Mouse (Mus musculus): ENCODE results near the gene Brd7. TPM values are rescaled to one million over a fixed set of nuclear protein-coding genes. Genes with fewer than 3 reads are reported as not detected.

The Brd7 gene
- polyA plus RNA-seq, 1 experiment from 2014 or later, result 67.1 TPM

DNA sequence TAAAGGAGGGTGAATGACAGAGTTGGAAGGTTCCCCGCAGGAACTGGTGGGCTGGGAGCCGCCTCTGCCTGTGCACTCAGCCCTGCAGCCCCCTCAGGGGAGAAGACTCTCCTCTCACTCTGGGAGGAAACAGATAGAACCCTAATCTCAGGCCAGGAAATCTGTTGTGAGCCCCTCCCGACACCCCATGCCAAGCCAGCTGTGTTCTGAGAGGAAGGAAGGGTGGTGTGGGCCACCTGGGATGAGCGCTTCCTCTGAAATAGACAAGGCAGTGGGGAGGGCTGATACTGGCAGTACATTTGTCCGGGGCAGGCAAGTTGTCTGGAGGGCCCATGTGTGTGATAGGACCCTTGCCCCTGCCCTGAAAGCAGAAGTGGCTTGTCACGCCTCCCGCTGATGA is 18.5 kb upstream of the Brd7 start:
- Histone ChIP-seq H3K4me2 (no peak overlapping the region), H3K9ac (no peak overlapping the region), H3K9me3 (0 out of 2 replicates have a peak, but pooled peaks cover 3% of the 10 kb centered on the region), H3K27ac (replicated peaks) (no peak overlapping the region), H3K4me1 (0 out of 2 replicates have a peak, but pooled peaks cover 7% of the 10 kb centered on the region), H3K27me3 (replicated peaks) (peaks cover 11% of the 10 kb centered on the region; the same call in 1 of the 2 replicates), H3K4me3 (no peak overlapping the region), H3K36me3 (no peaks in the 10 kb centered on the region)
- ATAC-seq (ENCODE audit: extremely low read depth, insufficient number of reproducible peaks, low FRiP score, low TSS enrichment), result no peak
- 42% methylated on average over 7 of the region's 7 CpGs for WGBS

DNA sequence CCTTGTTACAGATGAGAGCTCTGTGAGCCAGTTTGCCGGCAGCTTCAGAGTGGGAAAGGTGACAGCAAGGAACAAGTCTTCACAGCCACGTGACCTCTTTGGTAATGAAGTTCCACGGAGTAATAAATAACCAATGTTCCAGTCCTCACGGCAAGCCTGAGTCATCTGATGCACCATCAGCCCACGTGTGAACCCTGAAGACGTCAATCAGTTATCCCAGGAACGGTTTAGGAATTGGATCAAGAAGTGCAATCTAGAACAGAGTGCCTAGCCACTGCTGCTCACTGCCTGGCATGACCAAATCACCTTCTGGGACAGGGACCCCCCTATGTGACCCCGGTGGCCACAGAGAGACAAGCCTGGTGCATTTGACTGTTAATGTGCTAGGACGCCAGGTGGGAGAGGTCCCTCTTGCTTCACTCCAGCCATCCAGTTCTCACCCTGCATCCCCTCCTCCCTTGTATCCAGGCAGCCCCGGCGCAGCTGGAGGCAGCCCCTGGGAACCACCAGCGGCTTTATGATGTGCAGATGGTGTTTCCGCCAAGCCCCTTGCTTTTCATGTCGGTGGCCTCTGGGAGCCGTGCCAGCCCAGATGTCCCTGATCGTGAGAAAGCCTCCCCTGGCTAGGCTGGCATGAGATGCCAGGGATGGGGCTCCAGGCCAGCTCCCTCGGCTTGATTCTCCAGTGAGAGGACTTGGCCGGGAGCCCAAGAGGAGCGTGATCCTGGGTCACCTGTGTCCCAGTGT is 15.0 kb upstream of the Brd7 start:
- no peak for ATAC-seq (ENCODE audit: extremely low read depth, insufficient number of reproducible peaks, low FRiP score, low TSS enrichment)
- Histone ChIP-seq H3K27ac (replicated peaks) (no peak overlapping the region), H3K4me1 (0 out of 2 replicates have a peak, but pooled peaks cover 7% of the 10 kb centered on the region), H3K36me3 (no peaks in the 10 kb centered on the region), H3K27me3 (replicated peaks) (peaks cover 11% of the 10 kb centered on the region; the same call in 1 of the 2 replicates), H3K9me3 (no peaks in the 10 kb centered on the region), H3K9ac (peak overlapping the region; percentile 2; the same call in 1 of the 2 replicates), H3K4me2 (no peak overlapping the region), H3K4me3 (no peak overlapping the region)
- WGBS, result 50% methylated on average over 19 of the region's 19 CpGs

DNA sequence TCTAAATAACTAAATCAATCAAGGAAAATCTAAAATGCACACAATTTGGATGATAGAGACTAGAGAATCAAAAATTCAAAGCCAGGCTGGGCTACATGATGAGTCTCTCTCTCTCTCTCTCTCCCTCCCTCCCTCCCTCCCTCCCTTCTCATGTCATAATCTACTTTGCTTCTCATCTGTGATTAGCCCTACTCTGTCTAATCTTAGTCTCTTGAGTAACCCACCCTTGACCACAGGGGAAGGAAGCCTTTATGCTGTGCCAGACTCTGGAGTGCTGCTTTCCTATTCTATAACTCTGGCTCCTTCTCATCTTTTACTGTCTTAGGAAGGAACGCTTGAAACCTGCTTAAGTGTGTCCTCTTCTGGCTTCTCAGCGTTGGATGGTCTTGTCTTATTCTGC is 9.5 kb upstream of the Brd7 start:
- Histone ChIP-seq H3K9ac (no peak overlapping the region), H3K27me3 (replicated peaks) (peaks cover 1% of the 10 kb centered on the region; the same call in 1 of the 2 replicates), H3K9me3 (no peaks in the 10 kb centered on the region), H3K4me1 (peaks cover 8% of the 10 kb centered on the region), H3K4me2 (no peak overlapping the region), H3K36me3 (no peaks in the 10 kb centered on the region), H3K4me3 (no peak overlapping the region), H3K27ac (replicated peaks) (no peak overlapping the region)
- ATAC-seq (ENCODE audit: extremely low read depth, insufficient number of reproducible peaks, low FRiP score, low TSS enrichment), result no peak
- WGBS, result 80% methylated on average over 2 of the region's 2 CpGs

DNA sequence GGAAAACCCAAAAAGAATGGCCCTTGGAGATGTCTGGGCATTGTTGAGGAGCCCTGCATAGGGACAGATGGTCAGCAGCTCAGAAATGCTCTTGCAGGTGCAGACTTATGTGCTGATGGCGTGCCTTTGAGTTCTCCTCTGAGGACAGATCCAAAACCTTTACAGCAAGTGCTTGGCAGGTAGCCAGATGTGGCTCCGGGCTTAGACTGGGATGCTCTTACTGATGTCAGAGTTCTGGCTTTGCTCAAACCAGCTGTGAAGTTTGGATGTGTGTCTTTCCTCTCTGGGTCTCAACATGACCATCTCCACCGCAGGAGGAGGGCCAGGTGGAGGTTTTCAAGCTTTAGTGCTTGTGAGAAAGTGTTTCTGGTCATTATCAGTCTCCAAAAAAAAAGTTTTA is 7.8 kb upstream of the Brd7 start:
- Histone ChIP-seq H3K4me2 (no peak overlapping the region), H3K4me3 (no peak overlapping the region), H3K36me3 (no peaks in the 10 kb centered on the region), H3K27ac (replicated peaks) (no peak overlapping the region), H3K9me3 (no peaks in the 10 kb centered on the region), H3K4me1 (peaks cover 8% of the 10 kb centered on the region), H3K27me3 (replicated peaks) (peaks cover 7% of the 10 kb centered on the region; the same call in 1 of the 2 replicates), H3K9ac (no peak overlapping the region)
- 15% methylated on average over 3 of the region's 3 CpGs for WGBS
- no peak for ATAC-seq (ENCODE audit: extremely low read depth, insufficient number of reproducible peaks, low FRiP score, low TSS enrichment)

DNA sequence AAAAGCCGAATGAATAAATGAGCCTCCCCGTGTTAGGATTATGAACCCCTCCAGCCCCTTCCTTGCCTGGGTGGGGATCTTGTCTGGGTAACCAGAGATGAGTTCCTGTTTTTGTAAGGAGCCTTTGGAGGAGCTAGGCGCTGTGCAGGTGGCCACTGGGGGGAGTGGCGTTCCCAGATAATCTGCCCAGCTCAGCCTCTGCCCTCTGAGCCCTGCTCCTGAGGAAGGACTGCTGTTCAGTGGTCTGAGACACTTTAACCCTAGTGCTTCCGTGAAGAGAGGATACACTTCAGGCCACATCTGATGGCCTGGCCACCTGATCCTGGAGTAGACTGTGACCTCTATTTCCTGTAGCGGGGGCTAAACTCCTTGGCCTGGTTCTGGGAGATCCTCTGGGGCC is 7.2 kb upstream of the Brd7 start:
- Histone ChIP-seq H3K4me2 (no peak overlapping the region), H3K4me1 (peaks cover 8% of the 10 kb centered on the region), H3K27ac (replicated peaks) (no peak overlapping the region), H3K36me3 (no peaks in the 10 kb centered on the region), H3K9me3 (no peaks in the 10 kb centered on the region), H3K27me3 (replicated peaks) (peaks cover 7% of the 10 kb centered on the region; the same call in 1 of the 2 replicates), H3K9ac (no peak overlapping the region), H3K4me3 (no peak overlapping the region)
- WGBS, result 28% methylated on average over 6 of the region's 6 CpGs
- ATAC-seq (ENCODE audit: extremely low read depth, insufficient number of reproducible peaks, low FRiP score, low TSS enrichment), result no peak

DNA sequence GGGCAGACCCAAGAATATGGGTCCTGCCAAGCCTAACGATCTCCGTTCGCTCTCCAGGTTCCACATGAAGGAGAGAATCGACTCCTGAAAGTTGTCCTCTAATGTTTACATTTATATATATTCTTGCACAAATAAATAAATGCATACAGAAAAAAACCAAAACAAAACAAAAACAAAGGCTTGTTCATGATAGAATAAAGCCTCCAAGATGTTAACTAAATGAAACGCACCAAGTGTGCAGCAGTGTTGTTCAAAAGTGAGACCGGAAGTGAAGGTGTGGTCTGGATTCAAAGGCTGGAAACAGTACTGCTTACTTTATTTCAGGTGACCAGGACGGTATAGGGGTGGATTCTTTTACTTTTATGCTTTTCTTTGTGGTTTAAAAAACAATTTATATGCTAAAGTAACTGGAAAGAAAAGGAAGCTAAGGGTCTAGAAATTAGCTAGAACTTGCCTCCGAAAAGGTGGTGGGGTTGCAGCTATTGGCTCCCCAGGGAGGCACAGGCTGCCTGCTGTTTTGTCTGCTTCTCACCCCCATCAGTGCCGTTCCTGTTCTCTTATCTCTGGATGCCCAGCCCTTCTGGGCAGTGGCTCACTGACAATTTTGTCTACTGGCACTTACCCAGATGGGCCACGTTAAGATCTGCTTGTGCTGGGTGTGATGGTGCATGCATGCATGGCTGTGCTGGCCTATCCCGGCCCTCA is 604 bp upstream of the Brd7 start:
- H3K9me3 ChIP-seq, result no peaks in the 10 kb centered on the region
- no peak for ATAC-seq (ENCODE audit: extremely low read depth, insufficient number of reproducible peaks, low FRiP score, low TSS enrichment)
- H3K27ac ChIP-seq (replicated peaks), result peak overlapping the region; percentile 70
- H3K9ac ChIP-seq, result peak overlapping the region; percentile 100
- peaks cover 31% of the 10 kb centered on the region for H3K4me1 ChIP-seq
- H3K36me3 ChIP-seq, result peaks cover 22% of the 10 kb centered on the region
- H3K27me3 ChIP-seq (replicated peaks), result peaks cover 7% of the 10 kb centered on the region; the same call in 1 of the 2 replicates
- WGBS, result 22% methylated on average over 11 of the region's 11 CpGs
- H3K4me2 ChIP-seq, result peak overlapping the region; percentile 97
- peak overlapping the region; percentile 99 for H3K4me3 ChIP-seq

DNA sequence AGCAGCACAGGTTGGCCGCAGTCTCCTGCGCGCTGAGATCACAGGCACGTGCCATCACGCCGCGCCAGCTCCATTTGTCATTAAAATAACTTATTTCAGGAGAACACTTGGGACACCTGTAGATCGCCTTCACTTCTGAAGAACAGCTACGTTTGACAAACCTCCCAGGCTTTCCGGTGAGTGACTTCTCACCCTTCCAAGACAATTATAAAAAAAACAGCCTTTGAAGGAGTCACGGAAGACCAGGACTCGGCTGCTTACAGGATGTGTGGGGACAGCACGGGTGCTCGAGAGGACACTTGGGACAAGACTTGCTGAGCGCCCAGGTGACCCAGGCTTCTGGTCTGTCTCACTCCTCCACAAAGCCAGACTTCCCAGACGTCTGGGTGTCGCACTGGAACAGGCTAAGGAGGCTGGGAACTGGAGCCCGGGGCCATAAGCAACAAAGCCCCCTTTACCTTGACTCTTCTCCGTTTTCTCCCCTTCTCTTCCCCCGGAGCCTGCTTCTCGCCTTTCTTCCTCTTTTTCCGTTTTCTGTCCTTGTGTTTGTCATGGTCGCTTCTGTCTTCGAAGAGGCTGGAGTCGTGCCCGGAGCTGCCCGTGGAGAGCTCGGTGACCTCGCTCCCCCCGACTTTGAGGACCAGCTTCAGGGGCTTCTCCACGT is 818 bp downstream of the Brd7 start:
- no peak for ATAC-seq (ENCODE audit: extremely low read depth, insufficient number of reproducible peaks, low FRiP score, low TSS enrichment)

DNA sequence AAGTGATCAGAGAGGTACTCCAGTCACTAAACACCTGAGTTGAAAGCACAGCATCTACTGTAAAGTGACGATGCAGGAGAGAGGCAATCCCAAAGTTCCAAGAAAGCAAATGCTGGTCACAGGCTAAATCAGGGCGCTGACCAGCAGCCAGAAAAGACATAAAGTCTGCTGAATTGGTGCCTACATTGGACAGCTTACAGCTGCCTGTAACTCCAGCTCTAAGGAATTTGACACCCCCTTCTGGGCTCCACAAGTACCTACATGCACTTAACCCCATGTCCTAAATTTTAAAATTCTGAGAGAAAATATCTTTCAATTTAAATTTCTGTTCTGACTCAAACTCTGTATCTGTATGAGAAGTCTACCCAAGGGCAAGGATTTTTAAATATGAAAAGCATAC is 2.0 kb downstream of the Brd7 start:
- H3K4me2 ChIP-seq, result peak overlapping the region; percentile 97
- peak overlapping the region; percentile 100 for H3K9ac ChIP-seq
- no peak overlapping the region for H3K27ac ChIP-seq (replicated peaks)
- ATAC-seq (ENCODE audit: extremely low read depth, insufficient number of reproducible peaks, low FRiP score, low TSS enrichment), result no peak
- H3K4me3 ChIP-seq, result peak overlapping the region; percentile 99
- H3K27me3 ChIP-seq (replicated peaks), result no peaks in the 10 kb centered on the region
- H3K4me1 ChIP-seq, result peaks cover 31% of the 10 kb centered on the region
- WGBS, result 78% methylated on average over 2 of the region's 2 CpGs
- peaks cover 48% of the 10 kb centered on the region for H3K36me3 ChIP-seq
- H3K9me3 ChIP-seq, result no peaks in the 10 kb centered on the region

More for the DNA sequence above, 818 bp downstream of the Brd7 start:
- Histone ChIP-seq H3K4me2 (peak overlapping the region; percentile 97), H3K9me3 (no peaks in the 10 kb centered on the region), H3K9ac (peak overlapping the region; percentile 100), H3K4me1 (peaks cover 31% of the 10 kb centered on the region), H3K27ac (replicated peaks) (peak overlapping the region; percentile 91), H3K4me3 (peak overlapping the region; percentile 99), H3K27me3 (replicated peaks) (peaks cover 7% of the 10 kb centered on the region; the same call in 1 of the 2 replicates), H3K36me3 (peaks cover 36% of the 10 kb centered on the region)
- 1% methylated on average over 31 of the region's 31 CpGs for WGBS

DNA sequence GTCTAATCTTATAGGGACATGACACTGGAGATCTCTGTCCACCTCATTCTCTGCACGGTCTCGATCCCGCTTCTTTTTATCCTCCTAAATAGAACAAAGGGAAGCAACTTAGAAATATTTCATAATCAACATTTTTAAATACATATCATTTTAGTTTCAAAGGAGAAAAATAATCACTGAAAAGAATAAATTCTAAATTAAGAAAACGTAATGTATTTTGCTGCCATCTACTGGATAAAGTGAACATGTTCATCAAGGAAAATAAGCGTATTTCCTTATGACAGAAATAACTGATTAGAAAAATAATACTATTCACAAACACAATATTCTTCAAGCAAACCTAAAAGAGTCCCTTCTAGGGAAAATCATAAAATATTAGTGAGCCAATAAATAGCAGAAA is 4.0 kb downstream of the Brd7 start:
- Histone ChIP-seq H3K4me2 (no peak overlapping the region), H3K36me3 (peaks cover 67% of the 10 kb centered on the region), H3K9ac (no peak overlapping the region), H3K4me1 (peaks cover 25% of the 10 kb centered on the region), H3K27ac (replicated peaks) (no peak overlapping the region), H3K9me3 (no peaks in the 10 kb centered on the region), H3K4me3 (no peak overlapping the region), H3K27me3 (replicated peaks) (no peaks in the 10 kb centered on the region)
- no peak for ATAC-seq (ENCODE audit: extremely low read depth, insufficient number of reproducible peaks, low FRiP score, low TSS enrichment)
- 82% methylated on average over 5 of the region's 5 CpGs for WGBS

DNA sequence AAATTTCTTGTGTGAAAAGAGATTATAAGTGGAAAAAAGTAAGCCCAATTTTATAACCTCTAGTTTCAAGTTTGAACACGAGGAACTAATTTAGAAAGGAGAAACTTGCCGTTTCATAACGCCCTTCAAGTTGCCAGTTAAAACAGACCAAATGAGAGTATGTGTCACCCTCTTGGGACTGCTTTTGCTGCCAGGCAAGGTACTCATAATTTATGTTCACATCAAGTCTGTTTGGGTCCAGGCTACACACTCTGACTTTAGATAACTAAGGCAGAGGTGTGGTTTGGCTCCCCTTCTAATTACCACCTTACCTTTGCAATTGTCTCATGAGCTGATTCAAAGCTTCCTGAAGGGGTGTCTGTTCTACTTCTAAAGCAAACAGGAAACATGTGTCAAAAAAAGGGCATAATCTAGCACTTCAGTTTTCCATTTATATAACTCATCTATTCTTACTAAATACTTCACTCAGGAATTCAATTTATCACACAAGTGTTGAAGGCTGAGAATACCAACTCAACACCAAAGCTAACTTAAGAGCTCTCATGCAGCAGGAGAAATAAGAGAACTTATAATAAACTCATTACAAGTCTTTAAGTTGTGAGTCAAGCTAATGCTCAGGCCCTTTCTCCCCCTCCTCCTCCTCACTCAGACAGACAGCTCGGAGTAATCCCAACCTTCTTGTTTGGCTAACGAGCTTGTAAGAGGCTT is 4.6 kb downstream of the Brd7 start:
- H3K4me2 ChIP-seq, result no peak overlapping the region
- H3K27ac ChIP-seq (replicated peaks), result no peak overlapping the region
- H3K4me3 ChIP-seq, result no peak overlapping the region
- H3K9me3 ChIP-seq, result no peaks in the 10 kb centered on the region
- H3K4me1 ChIP-seq, result peaks cover 21% of the 10 kb centered on the region
- no peaks in the 10 kb centered on the region for H3K27me3 ChIP-seq (replicated peaks)
- H3K36me3 ChIP-seq, result peaks cover 73% of the 10 kb centered on the region
- no peak overlapping the region for H3K9ac ChIP-seq
- no peak for ATAC-seq (ENCODE audit: extremely low read depth, insufficient number of reproducible peaks, low FRiP score, low TSS enrichment)
- whole genome bisulfite sequencing, result 70% methylated on average over 5 of the region's 5 CpGs

DNA sequence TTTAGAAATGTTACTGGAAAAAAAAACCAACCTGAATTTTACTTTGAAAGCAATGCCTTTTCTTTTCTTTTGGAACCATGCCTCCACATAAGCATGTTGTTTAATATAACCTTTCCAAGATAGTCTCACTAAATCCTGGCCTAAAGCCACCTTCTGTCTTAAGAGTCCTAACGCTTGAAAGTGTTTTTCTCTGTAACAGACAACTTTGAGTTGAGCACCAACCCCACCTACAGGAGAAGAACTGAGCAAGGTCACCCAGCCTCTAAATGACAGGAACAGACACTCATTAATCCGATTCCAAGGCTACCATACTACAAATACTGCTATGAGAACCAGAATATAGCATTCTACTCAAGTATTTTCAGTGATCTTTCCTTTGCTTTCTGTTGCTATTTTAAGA is 12.9 kb downstream of the Brd7 start:
- 38% methylated on average over 2 of the region's 2 CpGs for WGBS

More for the DNA sequence above, 12.9 kb downstream of the Brd7 start:
- Histone ChIP-seq H3K27ac (replicated peaks) (peak overlapping the region; percentile 68), H3K27me3 (replicated peaks) (no peaks in the 10 kb centered on the region), H3K4me3 (no peak overlapping the region), H3K4me2 (no peak overlapping the region), H3K4me1 (peaks cover 11% of the 10 kb centered on the region), H3K36me3 (peaks cover 92% of the 10 kb centered on the region), H3K9me3 (no peaks in the 10 kb centered on the region), H3K9ac (no peak overlapping the region)
- ATAC-seq (ENCODE audit: extremely low read depth, insufficient number of reproducible peaks, low FRiP score, low TSS enrichment), result no peak
